24 mouse cellular contexts compared by ENCODE assay signal in the genomic region with DNA sequence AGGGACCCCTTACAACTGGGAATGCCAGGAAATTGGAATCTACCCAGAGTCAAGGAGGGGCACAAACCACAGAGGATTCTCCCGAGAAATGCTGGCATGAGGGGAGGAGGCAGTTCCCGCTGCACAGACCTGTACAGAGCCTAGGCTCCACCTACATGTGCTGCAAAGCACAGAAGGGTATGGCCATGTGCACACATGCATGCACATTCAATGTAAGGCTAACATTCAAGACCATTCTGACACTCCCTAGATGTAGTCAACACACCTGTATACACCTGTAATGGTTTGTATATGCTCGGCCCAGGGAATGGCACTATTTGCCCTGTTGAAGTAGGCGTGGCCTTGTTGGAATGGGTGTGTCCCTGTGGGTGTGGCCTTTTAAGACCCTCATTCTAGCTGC.
DNase-seq lines count a peak whose midpoint lies in the region; ATAC-seq lines count a peak whose summit lies in the region.
"Had no signal": no experiment of that assay in that cellular context is flagged by ENCODE, and none has a peak within 500 bp of the region (broad histone marks: within the 10 kb centered on the region; RNA-seq: fewer than 3 reads in every experiment).

No protein-coding gene starts in this region.

- H3K27ac ChIP-seq in heart, embryonic 12.5 days (ENCODE audit: poor library complexity, severe bottlenecking): no peak overlapping the region
- H3K27ac ChIP-seq in heart, embryonic 10.5 days: no peak overlapping the region
- no peak overlapping the region for H3K27ac ChIP-seq in limb, embryonic 15.5 days
- no peak overlapping the region for H3K27ac ChIP-seq in limb, embryonic 10.5 days
- H3K27ac ChIP-seq in stomach, embryonic 15.5 days: no peak overlapping the region
- H3K27ac ChIP-seq: embryonic facial prominence, embryonic 12.5 days; forebrain, embryonic 12.5 days; forebrain, embryonic 15.5 days; hindbrain, postnatal 0 days had no signal

- H3K4me2 ChIP-seq in heart, embryonic 12.5 days: no peak overlapping the region
- H3K4me2 ChIP-seq in limb, embryonic 15.5 days: no peak overlapping the region
- H3K4me2 ChIP-seq in stomach, embryonic 15.5 days: no peak overlapping the region
- H3K4me2 ChIP-seq: embryonic facial prominence, embryonic 12.5 days; forebrain, embryonic 12.5 days; forebrain, embryonic 15.5 days; hindbrain, embryonic 13.5 days had no signal

- 75% methylated on average over 4 of the region's 4 CpGs for WGBS in heart, embryonic 12.5 days
- WGBS in heart, embryonic 10.5 days: 73% methylated on average over 4 of the region's 4 CpGs
- WGBS in limb, embryonic 15.5 days: 68% methylated on average over 4 of the region's 4 CpGs
- 80% methylated on average over 4 of the region's 4 CpGs for WGBS in limb, embryonic 10.5 days
- 70% methylated on average over 4 of the region's 4 CpGs for WGBS in stomach, embryonic 15.5 days

- H3K36me3 ChIP-seq in heart, embryonic 12.5 days: no peaks in the 10 kb centered on the region
- no peaks in the 10 kb centered on the region for H3K36me3 ChIP-seq in heart, embryonic 10.5 days
- H3K36me3 ChIP-seq in limb, embryonic 15.5 days: no peaks in the 10 kb centered on the region
- H3K36me3 ChIP-seq in limb, embryonic 10.5 days: no peaks in the 10 kb centered on the region
- no peaks in the 10 kb centered on the region for H3K36me3 ChIP-seq in stomach, embryonic 15.5 days
- H3K36me3 ChIP-seq: embryonic facial prominence, embryonic 12.5 days; forebrain, embryonic 12.5 days; forebrain, embryonic 15.5 days; G1E; hindbrain, embryonic 13.5 days had no signal

- H3K9me3 ChIP-seq in heart, embryonic 12.5 days (replicated peaks): no peaks in the 10 kb centered on the region
- no peaks in the 10 kb centered on the region for H3K9me3 ChIP-seq in heart, embryonic 10.5 days
- H3K9me3 ChIP-seq in limb, embryonic 15.5 days: no peaks in the 10 kb centered on the region
- no peaks in the 10 kb centered on the region for H3K9me3 ChIP-seq in limb, embryonic 10.5 days (replicated peaks)
- H3K9me3 ChIP-seq in stomach, embryonic 15.5 days: no peaks in the 10 kb centered on the region
- H3K9me3 ChIP-seq: embryonic facial prominence, embryonic 12.5 days; forebrain, embryonic 12.5 days; forebrain, embryonic 15.5 days; hindbrain, embryonic 13.5 days had no signal

- H3K4me3 ChIP-seq in heart, embryonic 12.5 days: no peak overlapping the region
- no peak overlapping the region for H3K4me3 ChIP-seq in heart, embryonic 10.5 days
- H3K4me3 ChIP-seq in limb, embryonic 15.5 days: no peak overlapping the region
- H3K4me3 ChIP-seq in limb, embryonic 10.5 days: no peak overlapping the region
- H3K4me3 ChIP-seq in stomach, embryonic 15.5 days (replicated peaks): no peak overlapping the region
- H3K4me3 ChIP-seq: embryonic facial prominence, embryonic 12.5 days; erythroblast, embryonic 14.5 days; forebrain, embryonic 12.5 days; forebrain, embryonic 15.5 days; hindbrain, embryonic 13.5 days had no signal

- peaks cover 14% of the 10 kb centered on the region; the same call in 1 of the 2 replicates for H3K4me1 ChIP-seq in heart, embryonic 12.5 days (replicated peaks)
- H3K4me1 ChIP-seq in heart, embryonic 10.5 days: peaks cover 36% of the 10 kb centered on the region
- 0 out of 2 replicates have a peak, but pooled peaks cover 13% of the 10 kb centered on the region for H3K4me1 ChIP-seq in limb, embryonic 15.5 days
- H3K4me1 ChIP-seq in limb, embryonic 10.5 days: peaks cover 55% of the 10 kb centered on the region
- H3K4me1 ChIP-seq in stomach, embryonic 15.5 days: peaks cover 3% of the 10 kb centered on the region; the same call in 1 of the 2 replicates

- H3K9ac ChIP-seq in heart, embryonic 12.5 days: no peak overlapping the region
- no peak overlapping the region for H3K9ac ChIP-seq in limb, embryonic 15.5 days
- H3K9ac ChIP-seq in stomach, embryonic 15.5 days: no peak overlapping the region
- H3K9ac ChIP-seq: embryonic facial prominence, embryonic 12.5 days; forebrain, embryonic 12.5 days; forebrain, embryonic 15.5 days; hindbrain, embryonic 13.5 days had no signal

- ATAC-seq in heart, embryonic 12.5 days (ENCODE audit: insufficient number of reproducible peaks, low FRiP score): 0 out of 2 replicates have a peak, but pooled peaks have one; percentile 27
- ATAC-seq in limb, embryonic 15.5 days (ENCODE audit: insufficient number of reproducible peaks, low FRiP score, low TSS enrichment, low read depth): 0 out of 2 replicates have a peak, but pooled peaks have one; percentile 41
- 0 out of 2 replicates have a peak, but pooled peaks have one; percentile 15 for ATAC-seq in stomach, embryonic 15.5 days (ENCODE audit: insufficient read depth, low FRiP score, low read depth)
- ATAC-seq: forebrain, embryonic 15.5 days; hindbrain, postnatal 0 days; inflammation-experienced regulatory T-cells, adult 6 months; Patski had no signal

- no peaks in the 10 kb centered on the region for H3K27me3 ChIP-seq in heart, embryonic 12.5 days (replicated peaks)
- H3K27me3 ChIP-seq in heart, embryonic 10.5 days (ENCODE audit: insufficient read depth, poor library complexity, severe bottlenecking): no peaks in the 10 kb centered on the region
- H3K27me3 ChIP-seq in limb, embryonic 15.5 days: no peaks in the 10 kb centered on the region
- H3K27me3 ChIP-seq in limb, embryonic 10.5 days (ENCODE audit: low read depth, poor library complexity, severe bottlenecking): no peaks in the 10 kb centered on the region
- no peaks in the 10 kb centered on the region for H3K27me3 ChIP-seq in stomach, embryonic 15.5 days (replicated peaks)
- H3K27me3 ChIP-seq: CH12.LX; embryonic facial prominence, embryonic 12.5 days; forebrain, embryonic 12.5 days; forebrain, embryonic 15.5 days; Patski had no signal

- DNase-seq in heart, embryonic 10.5 days (ENCODE audit: low spot score): no peak
- DNase-seq in limb, embryonic 10.5 days (ENCODE audit: low spot score): no peak
- no peak for DNase-seq in right cerebral cortex, postnatal 4 days
- DNase-seq: adrenal gland, postnatal 10 days; adrenal gland, postnatal 36 days; B cell, adult 2 months; cerebellum, adult 18-20 months; cerebellum, adult 9-10 months; cerebellum, postnatal 14 days; gastrocnemius, postnatal 25 days; heart, adult 18-20 months had no signal
